Comparison of ENCODE assay signal across 8 mouse cellular contexts in the genomic region with DNA sequence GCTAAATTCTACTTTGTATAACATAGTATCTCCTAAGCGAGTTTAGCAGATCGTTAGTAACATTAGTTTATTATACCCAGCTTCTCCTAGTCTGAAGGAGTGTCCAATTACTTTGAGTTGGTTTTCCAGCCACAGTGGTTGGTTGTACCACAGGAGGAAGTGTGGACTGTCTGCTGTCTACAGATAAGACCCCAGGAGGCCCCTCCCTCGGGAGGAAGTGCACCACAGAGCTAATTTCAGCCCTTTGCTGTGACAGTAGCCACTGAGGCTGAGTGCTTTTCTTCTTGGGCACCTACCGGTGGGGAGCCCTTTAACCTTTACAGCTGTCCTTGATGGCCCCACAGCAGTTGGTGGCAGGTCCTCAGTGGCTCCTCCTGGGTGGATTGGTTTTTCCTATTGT. TPM values are rescaled to one million over a fixed set of nuclear protein-coding genes. Genes with fewer than 3 reads are reported as not detected.
DNase-seq lines count a peak whose midpoint lies in the region; ATAC-seq and TF ChIP-seq lines count a peak whose summit lies in the region.

No protein-coding gene starts in this region.

- H3K4me1 ChIP-seq in kidney, embryonic 14.5 days (ENCODE audit: control insufficient read depth, insufficient read depth, low read length), result peaks cover 16% of the 10 kb centered on the region
- H3K4me1 ChIP-seq in embryonic facial prominence, embryonic 10.5 days, result peaks cover 24% of the 10 kb centered on the region
- H3K4me1 ChIP-seq in intestine, postnatal 0 days (replicated peaks; ENCODE audit: control insufficient read depth, insufficient read depth, low read length), result peaks cover 13% of the 10 kb centered on the region

- no peak overlapping the region for H3K4me3 ChIP-seq in kidney, embryonic 14.5 days (ENCODE audit: low read length)
- H3K4me3 ChIP-seq in embryonic facial prominence, embryonic 10.5 days, result no peak overlapping the region
- H3K4me3 ChIP-seq in intestine, postnatal 0 days (ENCODE audit: low read depth, low read length), result no peak overlapping the region

- no peak for TF ChIP-seq CTCF in intestine, postnatal 0 days (IDR thresholded peaks at IDR 0.05; ENCODE audit: low read depth)

- H3K9ac ChIP-seq in kidney, embryonic 14.5 days (ENCODE audit: low read depth, low read length), result no peak overlapping the region
- 0 out of 2 replicates have a peak overlapping the region, but pooled peaks have one; percentile 22 for H3K9ac ChIP-seq in intestine, postnatal 0 days (ENCODE audit: low read depth, low read length)

- H3K4me2 ChIP-seq in kidney, embryonic 14.5 days (replicated peaks; ENCODE audit: low read depth, low read length), result no peak overlapping the region
- peak overlapping the region; percentile 21; the same call in 1 of the 2 replicates for H3K4me2 ChIP-seq in intestine, postnatal 0 days (replicated peaks; ENCODE audit: low read depth)

- no peaks in the 10 kb centered on the region for H3K27me3 ChIP-seq in kidney, embryonic 14.5 days (ENCODE audit: control insufficient read depth, insufficient read depth, low read length)
- no peaks in the 10 kb centered on the region for H3K27me3 ChIP-seq in embryonic facial prominence, embryonic 10.5 days (replicated peaks; ENCODE audit: low read depth, poor library complexity, severe bottlenecking)
- no peaks in the 10 kb centered on the region for H3K27me3 ChIP-seq in intestine, postnatal 0 days (replicated peaks; ENCODE audit: control insufficient read depth, insufficient read depth, low read length)

- 13% methylated on average over 4 of the region's 4 CpGs for WGBS in kidney, embryonic 14.5 days
- WGBS in embryonic facial prominence, embryonic 10.5 days, result 32% methylated on average over 4 of the region's 4 CpGs
- WGBS in intestine, postnatal 0 days, result 5% methylated on average over 4 of the region's 4 CpGs

- ATAC-seq in kidney, embryonic 14.5 days (ENCODE audit: low FRiP score, low TSS enrichment), result peak; percentile 51; the same call in 1 of the 2 replicates
- ATAC-seq in intestine, postnatal 0 days, result peak; percentile 50; the same call in 1 of the 2 replicates
- peak; percentile 74 for ATAC-seq in megakaryocyte-erythroid progenitor cell, adult 5-6 weeks (replicated peaks; ENCODE audit: low FRiP score, low TSS enrichment, poor library complexity, severe bottlenecking)

- H3K9me3 ChIP-seq in kidney, embryonic 14.5 days (ENCODE audit: control insufficient read depth, low read length), result no peaks in the 10 kb centered on the region
- H3K9me3 ChIP-seq in embryonic facial prominence, embryonic 10.5 days, result no peaks in the 10 kb centered on the region
- H3K9me3 ChIP-seq in intestine, postnatal 0 days (ENCODE audit: control insufficient read depth), result no peaks in the 10 kb centered on the region

- no peak for DNase-seq in kidney, adult 9 months
- peak; percentile 38 for DNase-seq in embryonic facial prominence, embryonic 10.5 days (ENCODE audit: low spot score)
- DNase-seq in cerebellum, adult 9-11 months, result no peak
- no peak for DNase-seq in gastrocnemius, postnatal 10 days
- DNase-seq in urinary bladder, adult 2 months (ENCODE audit: low spot score), result no peak

- H3K27ac ChIP-seq in kidney, embryonic 14.5 days (ENCODE audit: low read depth, low read length), result peak overlapping the region; percentile 17; the same call in 1 of the 2 replicates
- H3K27ac ChIP-seq in embryonic facial prominence, embryonic 10.5 days (replicated peaks), result no peak overlapping the region; the same call in 1 of the 2 replicates
- H3K27ac ChIP-seq in intestine, postnatal 0 days (ENCODE audit: low read depth, low read length), result no peak overlapping the region; the same call in 1 of the 2 replicates

- H3K36me3 ChIP-seq in kidney, embryonic 14.5 days (ENCODE audit: control insufficient read depth, insufficient read depth, low read length), result no peaks in the 10 kb centered on the region; the same call in 1 of the 2 replicates
- no peaks in the 10 kb centered on the region; the same call in 1 of the 2 replicates for H3K36me3 ChIP-seq in embryonic facial prominence, embryonic 10.5 days (replicated peaks)
- no peaks in the 10 kb centered on the region; the same call in 1 of the 2 replicates for H3K36me3 ChIP-seq in intestine, postnatal 0 days (ENCODE audit: control insufficient read depth, insufficient read depth)

RNA-seq across cellular contexts. Expression of a gene that starts 9.6 kb away (rescaled TPM):
- polyA plus RNA-seq in kidney, embryonic 14.5 days (2014; fragmentation: Nextera tagmentation; extraction: Ambion mirVana), result 160 and 193 TPM in 2 replicates
- polyA plus RNA-seq in embryonic facial prominence, embryonic 10.5 days (2016; fragmentation: Nextera tagmentation; extraction: Ambion mirVana), result 174 and 177 TPM in 2 replicates
- polyA plus RNA-seq in intestine, postnatal 0 days (2015; fragmentation: Nextera tagmentation; extraction: Ambion mirVana), result 122 and 124 TPM in 2 replicates
- 92.6 and 110 TPM in 2 replicates for total RNA-seq in megakaryocyte-erythroid progenitor cell, adult 5-6 weeks (2014; fragmentation: Nextera tagmentation)
- 70.8 and 132 TPM in 2 replicates for total RNA-seq in megakaryocyte-erythroid progenitor cell, adult 5-6 weeks (2017)
- total RNA-seq in gastrocnemius, postnatal 10 days (2021), result 10 to 100 TPM; 50.3 to 53.6 TPM
- polyA plus RNA-seq in urinary bladder, adult 2 months (2012; rRNA removed), result 119 and 152 TPM in 2 replicates

RNA-seq across cellular contexts. Expression of a gene that starts 12.0 kb away (rescaled TPM):
- polyA plus RNA-seq in kidney, embryonic 14.5 days (2014; fragmentation: Nextera tagmentation; extraction: Ambion mirVana), result 2.6 and 4.8 TPM in 2 replicates
- 1.9 and 2.0 TPM in 2 replicates for polyA plus RNA-seq in embryonic facial prominence, embryonic 10.5 days (2016; fragmentation: Nextera tagmentation; extraction: Ambion mirVana)
- 1.0 and 1.3 TPM in 2 replicates for polyA plus RNA-seq in intestine, postnatal 0 days (2015; fragmentation: Nextera tagmentation; extraction: Ambion mirVana)
- 9.1 and 11.9 TPM in 2 replicates for total RNA-seq in megakaryocyte-erythroid progenitor cell, adult 5-6 weeks (2014; fragmentation: Nextera tagmentation)
- 3.7 and 6.8 TPM in 2 replicates for total RNA-seq in megakaryocyte-erythroid progenitor cell, adult 5-6 weeks (2017)
- 1 to 10 TPM; 2.2 to 3.4 TPM for total RNA-seq in gastrocnemius, postnatal 10 days (2021)
- 42.8 and 59.9 TPM in 2 replicates for polyA plus RNA-seq in urinary bladder, adult 2 months (2012; rRNA removed)

RNA-seq across cellular contexts. Expression of a gene that starts 41.7 kb away (rescaled TPM):
- polyA plus RNA-seq in kidney, embryonic 14.5 days (2014; fragmentation: Nextera tagmentation; extraction: Ambion mirVana), result 23.6 and 64.4 TPM in 2 replicates
- polyA plus RNA-seq in embryonic facial prominence, embryonic 10.5 days (2016; fragmentation: Nextera tagmentation; extraction: Ambion mirVana), result 37.8 and 39.3 TPM in 2 replicates
- 39.4 and 41.8 TPM in 2 replicates for polyA plus RNA-seq in intestine, postnatal 0 days (2015; fragmentation: Nextera tagmentation; extraction: Ambion mirVana)
- total RNA-seq in megakaryocyte-erythroid progenitor cell, adult 5-6 weeks (2014; fragmentation: Nextera tagmentation), result 2.1 TPM in 1 of 2 replicates, not detected in the other
- total RNA-seq in megakaryocyte-erythroid progenitor cell, adult 5-6 weeks (2017), result 0.14 and 2.8 TPM in 2 replicates
- total RNA-seq in gastrocnemius, postnatal 10 days (2021), result 1 to 10 TPM; 1.6 to 2.2 TPM
- polyA plus RNA-seq in urinary bladder, adult 2 months (2012; rRNA removed), result 26.8 and 36.6 TPM in 2 replicates
